Mouse (Mus musculus) erythroid progenitor cell, adult 5-6 weeks (primary cell): Measurements from ENCODE around the gene Vps11. TPM values are rescaled to one million over a fixed set of nuclear protein-coding genes. Genes with fewer than 3 reads are reported as not detected.
"Not testable (repeated sequence)": the region's sequence is repeated elsewhere in the genome, so short reads cannot be mapped to it uniquely, and the experiment has no call there.

ENCODE experiments used
- ATAC-seq: replicated peaks from 2 replicates; pipeline ENCODE4 v1.8.0; 2016; ENCODE audit warnings: moderate number of reproducible peaks, mild to moderate bottlenecking, moderate TSS enrichment, inconsistent platforms; ENCODE audit not compliant: poor library complexity, low FRiP score, severe bottlenecking
- total RNA-seq, 2 experiments: library from RNA; stranded (forward) in 1 of 2; stranded (reverse) in 1 of 2; fragments of 150-400 nt in 1 of 2; fragments of 186-747, 209-891 nt in 1 of 2; gene quantifications; 2 replicates each; pipeline versions ENCODE4 v1.2.3 to v1.2.4; 2015 to 2017; ENCODE audit warnings: low replicate concordance in 2 of 2

Gene Vps11
- total RNA-seq, 2 experiments from 2014 or later: 6.7 to 15.7 TPM

GRCm38 (mm10) chr9:44319887-44320798 lies 41.3 kb downstream of the Vps11 start, which contains the start of gene C2cd2l:
C2cd2l (minus strand) TSS chr9:44320285.
- peak; percentile 89 for ATAC-seq

GRCm38 (mm10) chr9:44319105-44319886 lies 42.2 kb downstream of the Vps11 start:
- ATAC-seq: peak; percentile 32

GRCm38 (mm10) chr9:44318826-44319095 lies 42.7 kb downstream of the Vps11 start:
- ATAC-seq: no peak

- no peak for ATAC-seq
These were observed 43.2 kb downstream of the Vps11 start for GRCm38 (mm10) chr9:44318076-44318825.

GRCm38 (mm10) chr9:44317452-44317851 lies 44.0 kb downstream of the Vps11 start:
- ATAC-seq: no peak

- ATAC-seq: no peak
These were observed 46.6 kb downstream of the Vps11 start for GRCm38 (mm10) chr9:44314910-44315309.

GRCm38 (mm10) chr9:44314257-44314547 lies 47.3 kb downstream of the Vps11 start:
- ATAC-seq: no peak

GRCm38 (mm10) chr9:44313476-44314256 lies 47.8 kb downstream of the Vps11 start:
- ATAC-seq: no peak

- no peak for ATAC-seq
These were observed 50.0 kb downstream of the Vps11 start for GRCm38 (mm10) chr9:44311136-44312134.

- no peak for ATAC-seq
These were observed 50.7 kb downstream of the Vps11 start for GRCm38 (mm10) chr9:44310750-44311135.

GRCm38 (mm10) chr9:44309756-44310155 lies 51.7 kb downstream of the Vps11 start:
- no peak for ATAC-seq

- ATAC-seq: no peak
These were observed 54.2 kb downstream of the Vps11 start for GRCm38 (mm10) chr9:44307248-44307647.

GRCm38 (mm10) chr9:44306532-44306931 lies 54.9 kb downstream of the Vps11 start:
- ATAC-seq: no peak

- ATAC-seq: peak; percentile 99
These were observed 55.9 kb downstream of the Vps11 start, which contains the start of gene Hinfp for GRCm38 (mm10) chr9:44305466-44306079. Hinfp (minus strand) TSS chr9:44305671.

GRCm38 (mm10) chr9:44300001-44300400 lies 61.5 kb downstream of the Vps11 start:
- not testable (repeated sequence) for ATAC-seq
